ENCODE assay signal across 17 mouse cellular contexts in genomic region chr5:126706701-126707100, GRCm38 (mm10).
"Had no signal": no experiment of that assay in that cellular context is flagged by ENCODE, and none has a peak within 500 bp of the region (broad histone marks: within the 10 kb centered on the region; RNA-seq: fewer than 3 reads in every experiment).

No protein-coding gene starts in this region.

- H3K27ac ChIP-seq: neural tube, embryonic 12.5 days; neural tube, embryonic 13.5 days; neural tube, embryonic 15.5 days; stomach, embryonic 15.5 days; stomach, postnatal 0 days had no signal

- H3K36me3 ChIP-seq: neural tube, embryonic 12.5 days; neural tube, embryonic 13.5 days; neural tube, embryonic 15.5 days; stomach, embryonic 15.5 days had no signal

- DNase-seq: retina, postnatal 1 day; right cerebral cortex, adult 18-20 months; right cerebral cortex, postnatal 14 days; right cerebral cortex, postnatal 25 days; right cerebral cortex, postnatal 4 days; spleen, adult 18-20 months; thymus, adult 18-20 months; thymus, adult 2 months; thymus, postnatal 14 days; thymus, postnatal 25 days; thymus, postnatal 36 days; thymus, postnatal 4 days had no signal

- H3K4me3 ChIP-seq: neural tube, embryonic 12.5 days; neural tube, embryonic 13.5 days; neural tube, embryonic 15.5 days; stomach, embryonic 15.5 days had no signal

- H3K4me1 ChIP-seq: stomach, embryonic 15.5 days had no signal

- H3K27me3 ChIP-seq: neural tube, embryonic 12.5 days; stomach, embryonic 15.5 days had no signal
